Mouse (Mus musculus): ENCODE measurements at regions not wholly inside any gene's neighbourhood (a gene's known extent, or its start where the extent isn't known, plus 50 kb on each side); places are given as distances from the start of the nearest gene placed in this dataset.
A peak's percentile ranks its signal among the peaks of the same experiment; 100 is the strongest.

DNA sequence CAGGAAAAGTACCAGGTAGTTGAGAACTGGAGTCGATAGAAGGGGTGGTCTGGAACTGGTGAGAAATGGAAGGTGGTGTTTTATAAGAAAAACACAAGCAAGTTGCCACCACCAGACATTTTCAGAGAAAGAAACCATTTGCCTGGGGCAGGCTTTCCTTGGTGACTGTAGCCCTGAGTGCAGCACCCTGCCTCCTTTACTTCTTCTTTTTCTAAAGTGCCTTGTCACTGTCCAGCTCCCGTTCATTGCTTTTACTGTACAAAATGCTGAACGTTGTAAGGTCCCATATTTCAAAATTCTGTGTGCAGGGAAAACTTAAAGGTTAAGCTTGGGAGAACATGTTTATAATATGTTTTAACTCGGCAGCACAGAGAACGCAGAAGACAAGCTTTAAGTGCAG, 122.9 kb upstream of the Nrp1 start:
- Histone ChIP-seq H3ac (ENCODE audit: control insufficient read depth, insufficient read length) (no peak overlapping the region), H3K27me3 (ENCODE audit: control insufficient read depth, insufficient read depth, insufficient read length) (no peaks in the 10 kb centered on the region), H3K4me3 (no peak overlapping the region), H3K36me3 (ENCODE audit: control insufficient read depth, insufficient read depth) (no peaks in the 10 kb centered on the region), H3K79me2 (ENCODE audit: control insufficient read depth, insufficient read depth) (no peaks in the 10 kb centered on the region), H3K4me2 (ENCODE audit: low read depth) (no peak overlapping the region)
- no peak for TF ChIP-seq TCF12 (IDR thresholded peaks at IDR 0.05; ENCODE audit: insufficient read depth, poor library complexity, severe bottlenecking)
- no peak for TF ChIP-seq CEBPB (IDR thresholded peaks at IDR 0.05; ENCODE audit: insufficient read depth, poor library complexity, severe bottlenecking)
- TF ChIP-seq E2F4 (IDR thresholded peaks at IDR 0.05; ENCODE audit: insufficient read depth): no peak
- no peak for TF ChIP-seq MYOG (IDR thresholded peaks at IDR 0.05; ENCODE audit: control insufficient read depth in 1 of 3, insufficient read depth in 1 of 3, insufficient read length in 2 of 3, low read depth in 2 of 3)
- no peak for TF ChIP-seq POLR2AphosphoS2 (IDR thresholded peaks at IDR 0.05; ENCODE audit: insufficient read length, low read depth)
- no peak for TF ChIP-seq MYOD1 (IDR thresholded peaks at IDR 0.05; ENCODE audit: control insufficient read depth in 1 of 3, insufficient read length in 2 of 3, low read depth in 2 of 3)
- TF ChIP-seq SRF (IDR thresholded peaks at IDR 0.05; ENCODE audit: control insufficient read depth, insufficient read length, low read depth): no peak
- no peak for TF ChIP-seq MAX (IDR thresholded peaks at IDR 0.05; ENCODE audit: low read depth)
- no peak for TF ChIP-seq REST (IDR thresholded peaks at IDR 0.05; ENCODE audit: insufficient read depth, insufficient read length)
- no peak for TF ChIP-seq TCF3 (IDR thresholded peaks at IDR 0.05; ENCODE audit: insufficient read length, low read depth)

DNA sequence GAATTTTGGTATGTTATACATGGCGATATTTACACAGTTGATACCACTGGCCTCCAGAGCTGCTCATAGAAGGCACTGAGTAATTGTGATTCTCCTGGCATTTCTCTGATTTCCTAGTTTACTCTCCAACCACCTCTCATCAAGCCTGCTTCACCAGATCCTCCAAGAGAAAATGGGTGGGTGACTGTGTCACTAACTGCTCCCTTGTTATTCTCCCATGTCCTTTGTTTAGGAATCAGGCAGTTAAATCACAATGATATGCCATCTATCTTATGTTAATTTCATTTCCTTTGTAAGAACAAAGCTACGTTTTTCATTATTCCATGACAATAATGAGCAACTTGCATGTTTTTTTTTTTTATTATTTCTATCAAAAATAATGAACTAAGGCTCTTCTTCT, 122.3 kb upstream of the Nrp1 start:
- TF ChIP-seq E2F4 (IDR thresholded peaks at IDR 0.05; ENCODE audit: insufficient read depth): no peak
- TF ChIP-seq USF1 (IDR thresholded peaks at IDR 0.05; ENCODE audit: low read depth): no peak
- TF ChIP-seq MYOG (IDR thresholded peaks at IDR 0.05; ENCODE audit: control insufficient read depth in 1 of 3, insufficient read depth in 1 of 3, insufficient read length in 2 of 3, low read depth in 2 of 3): no peak
- no peak for TF ChIP-seq TCF3 (IDR thresholded peaks at IDR 0.05; ENCODE audit: insufficient read length, low read depth)
- TF ChIP-seq MYOD1 (IDR thresholded peaks at IDR 0.05; ENCODE audit: control insufficient read depth in 1 of 3, insufficient read length in 2 of 3, low read depth in 2 of 3): no peak
- TF ChIP-seq SRF (IDR thresholded peaks at IDR 0.05; ENCODE audit: control insufficient read depth, insufficient read length, low read depth): no peak
- no peak for TF ChIP-seq POLR2A (IDR thresholded peaks at IDR 0.05; ENCODE audit: insufficient read length, low read depth)
- no peak for TF ChIP-seq CEBPB (IDR thresholded peaks at IDR 0.05; ENCODE audit: insufficient read depth, poor library complexity, severe bottlenecking)
- TF ChIP-seq REST (IDR thresholded peaks at IDR 0.05; ENCODE audit: insufficient read depth, insufficient read length): no peak
- TF ChIP-seq POLR2AphosphoS2 (IDR thresholded peaks at IDR 0.05; ENCODE audit: insufficient read length, low read depth): no peak
- H3K4me3 ChIP-seq: no peak overlapping the region
- no peak overlapping the region for H3K4me2 ChIP-seq (ENCODE audit: low read depth)
- H3K79me2 ChIP-seq (ENCODE audit: control insufficient read depth, insufficient read depth): no peaks in the 10 kb centered on the region
- no peaks in the 10 kb centered on the region for H3K27me3 ChIP-seq (ENCODE audit: control insufficient read depth, insufficient read depth, insufficient read length)
- H3ac ChIP-seq (ENCODE audit: control insufficient read depth, insufficient read length): no peak overlapping the region
- H3K36me3 ChIP-seq (ENCODE audit: control insufficient read depth, insufficient read depth): no peaks in the 10 kb centered on the region

DNA sequence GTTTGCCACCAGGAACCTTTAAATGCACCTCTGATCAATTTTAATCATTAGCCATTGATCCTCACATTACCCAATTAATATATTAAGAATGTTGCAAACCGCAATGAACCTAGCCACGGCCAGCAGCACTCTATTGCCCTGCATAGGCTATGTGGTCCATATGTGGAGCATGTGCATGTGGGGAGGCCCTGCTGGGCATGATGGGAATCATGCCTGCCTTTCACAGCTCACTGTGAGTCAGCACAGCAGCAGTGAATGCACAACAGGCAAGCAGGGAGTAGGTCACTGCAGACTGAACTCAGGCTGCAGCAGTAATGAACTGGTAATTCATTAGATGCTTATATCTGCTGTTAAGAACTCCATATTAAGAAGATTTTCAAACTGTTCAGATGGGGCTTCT, 119.5 kb upstream of the Nrp1 start:
- no peak for TF ChIP-seq REST (IDR thresholded peaks at IDR 0.05; ENCODE audit: insufficient read depth, insufficient read length)
- TF ChIP-seq SRF (IDR thresholded peaks at IDR 0.05; ENCODE audit: control insufficient read depth, insufficient read length, low read depth): no peak
- no peak for TF ChIP-seq MAX (IDR thresholded peaks at IDR 0.05; ENCODE audit: low read depth)
- no peak for TF ChIP-seq E2F4 (IDR thresholded peaks at IDR 0.05; ENCODE audit: insufficient read depth)
- no peak for TF ChIP-seq CEBPB (IDR thresholded peaks at IDR 0.05; ENCODE audit: insufficient read depth, poor library complexity, severe bottlenecking)
- no peak for TF ChIP-seq USF1 (IDR thresholded peaks at IDR 0.05; ENCODE audit: low read depth)
- TF ChIP-seq POLR2AphosphoS2 (IDR thresholded peaks at IDR 0.05; ENCODE audit: insufficient read length, low read depth): no peak
- TF ChIP-seq MYOD1 (IDR thresholded peaks at IDR 0.05; ENCODE audit: control insufficient read depth in 1 of 3, insufficient read length in 2 of 3, low read depth in 2 of 3): no peak
- no peak for TF ChIP-seq POLR2A (IDR thresholded peaks at IDR 0.05; ENCODE audit: insufficient read length, low read depth)
- TF ChIP-seq TCF12 (IDR thresholded peaks at IDR 0.05; ENCODE audit: insufficient read depth, poor library complexity, severe bottlenecking): no peak
- Histone ChIP-seq H3K36me3 (ENCODE audit: control insufficient read depth, insufficient read depth) (no peaks in the 10 kb centered on the region), H3K4me2 (ENCODE audit: low read depth) (no peak overlapping the region), H3ac (ENCODE audit: control insufficient read depth, insufficient read length) (no peak overlapping the region), H3K79me2 (ENCODE audit: control insufficient read depth, insufficient read depth) (no peaks in the 10 kb centered on the region), H3K27me3 (ENCODE audit: control insufficient read depth, insufficient read depth, insufficient read length) (no peaks in the 10 kb centered on the region), H3K4me3 (no peak overlapping the region)

DNA sequence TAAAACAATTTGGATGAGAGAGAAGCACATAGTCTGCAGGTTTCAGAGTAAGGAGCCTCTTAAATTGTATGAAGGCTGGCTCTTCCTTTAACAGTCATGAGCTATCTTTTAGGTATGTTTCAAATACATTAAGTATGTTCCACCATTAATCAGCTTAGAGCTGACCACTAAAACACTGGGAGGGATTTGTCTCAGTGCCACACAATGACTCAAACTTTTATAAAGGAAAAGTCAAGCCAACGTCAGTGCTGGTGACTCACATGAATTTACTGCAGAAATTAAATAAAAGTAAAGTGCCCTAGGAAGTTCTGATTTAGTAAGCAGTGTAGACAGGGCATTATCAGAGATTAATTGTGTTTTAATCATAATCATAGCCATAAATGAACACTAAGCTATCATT, 118.6 kb upstream of the Nrp1 start:
- Histone ChIP-seq H3K79me2 (ENCODE audit: control insufficient read depth, insufficient read depth) (no peaks in the 10 kb centered on the region), H3K27me3 (ENCODE audit: control insufficient read depth, insufficient read depth, insufficient read length) (no peaks in the 10 kb centered on the region)
- TF ChIP-seq E2F4 (IDR thresholded peaks at IDR 0.05; ENCODE audit: insufficient read depth) (no peak), MYOD1 (IDR thresholded peaks at IDR 0.05; ENCODE audit: control insufficient read depth in 1 of 3, insufficient read length in 2 of 3, low read depth in 2 of 3) (no peak), POLR2AphosphoS2 (IDR thresholded peaks at IDR 0.05; ENCODE audit: insufficient read length, low read depth) (no peak), MAX (IDR thresholded peaks at IDR 0.05; ENCODE audit: low read depth) (no peak), TCF3 (IDR thresholded peaks at IDR 0.05; ENCODE audit: insufficient read length, low read depth) (no peak), REST (IDR thresholded peaks at IDR 0.05; ENCODE audit: insufficient read depth, insufficient read length) (no peak), USF1 (IDR thresholded peaks at IDR 0.05; ENCODE audit: low read depth) (no peak), TCF12 (IDR thresholded peaks at IDR 0.05; ENCODE audit: insufficient read depth, poor library complexity, severe bottlenecking) (no peak), CEBPB (IDR thresholded peaks at IDR 0.05; ENCODE audit: insufficient read depth, poor library complexity, severe bottlenecking) (no peak), SRF (IDR thresholded peaks at IDR 0.05; ENCODE audit: control insufficient read depth, insufficient read length, low read depth) (no peak)

DNA sequence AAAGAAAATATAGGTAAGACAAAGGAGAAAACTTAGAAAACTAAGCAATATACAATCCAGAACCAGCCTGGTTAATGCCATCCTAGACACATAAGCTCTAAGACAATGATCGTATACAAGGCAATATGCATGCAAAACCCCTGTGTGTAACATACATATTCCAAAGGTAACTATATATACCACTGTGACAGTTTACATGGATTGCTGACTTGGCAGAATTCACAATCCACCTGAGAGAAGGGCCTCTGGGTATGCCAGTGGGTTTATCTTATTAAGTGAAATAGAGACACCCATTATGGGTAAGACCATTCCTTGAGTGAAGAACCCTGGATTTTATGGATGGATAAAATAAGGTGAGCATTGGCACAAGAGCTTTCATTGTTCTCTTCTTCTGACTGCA, 117.2 kb upstream of the Nrp1 start:
- no peak overlapping the region for H3ac ChIP-seq (ENCODE audit: control insufficient read depth, insufficient read length)
- no peak overlapping the region for H3K4me2 ChIP-seq (ENCODE audit: low read depth)
- TF ChIP-seq MYOG (IDR thresholded peaks at IDR 0.05; ENCODE audit: control insufficient read depth in 1 of 3, insufficient read depth in 1 of 3, insufficient read length in 2 of 3, low read depth in 2 of 3) (no peak), MAX (IDR thresholded peaks at IDR 0.05; ENCODE audit: low read depth) (no peak), TCF3 (IDR thresholded peaks at IDR 0.05; ENCODE audit: insufficient read length, low read depth) (no peak), POLR2AphosphoS2 (IDR thresholded peaks at IDR 0.05; ENCODE audit: insufficient read length, low read depth) (no peak), SRF (IDR thresholded peaks at IDR 0.05; ENCODE audit: control insufficient read depth, insufficient read length, low read depth) (no peak), REST (IDR thresholded peaks at IDR 0.05; ENCODE audit: insufficient read depth, insufficient read length) (no peak), TCF12 (IDR thresholded peaks at IDR 0.05; ENCODE audit: insufficient read depth, poor library complexity, severe bottlenecking) (no peak), POLR2A (IDR thresholded peaks at IDR 0.05; ENCODE audit: insufficient read length, low read depth) (no peak), CEBPB (IDR thresholded peaks at IDR 0.05; ENCODE audit: insufficient read depth, poor library complexity, severe bottlenecking) (no peak), E2F4 (IDR thresholded peaks at IDR 0.05; ENCODE audit: insufficient read depth) (no peak), MYOD1 (IDR thresholded peaks at IDR 0.05; ENCODE audit: control insufficient read depth in 1 of 3, insufficient read length in 2 of 3, low read depth in 2 of 3) (no peak)
- no peak overlapping the region for H3K4me3 ChIP-seq
- no peaks in the 10 kb centered on the region for H3K36me3 ChIP-seq (ENCODE audit: control insufficient read depth, insufficient read depth)
- H3K27me3 ChIP-seq (ENCODE audit: control insufficient read depth, insufficient read depth, insufficient read length): no peaks in the 10 kb centered on the region
- H3K79me2 ChIP-seq (ENCODE audit: control insufficient read depth, insufficient read depth): no peaks in the 10 kb centered on the region

More for the DNA sequence above, 118.6 kb upstream of the Nrp1 start:
- Histone ChIP-seq H3ac (ENCODE audit: control insufficient read depth, insufficient read length) (no peak overlapping the region), H3K4me3 (no peak overlapping the region), H3K36me3 (ENCODE audit: control insufficient read depth, insufficient read depth) (no peaks in the 10 kb centered on the region), H3K4me2 (ENCODE audit: low read depth) (peak overlapping the region; percentile 10)

Data from myocyte (in vitro differentiated cells).